ENCODE assay signal across 21 mouse cellular contexts in the genomic region with DNA sequence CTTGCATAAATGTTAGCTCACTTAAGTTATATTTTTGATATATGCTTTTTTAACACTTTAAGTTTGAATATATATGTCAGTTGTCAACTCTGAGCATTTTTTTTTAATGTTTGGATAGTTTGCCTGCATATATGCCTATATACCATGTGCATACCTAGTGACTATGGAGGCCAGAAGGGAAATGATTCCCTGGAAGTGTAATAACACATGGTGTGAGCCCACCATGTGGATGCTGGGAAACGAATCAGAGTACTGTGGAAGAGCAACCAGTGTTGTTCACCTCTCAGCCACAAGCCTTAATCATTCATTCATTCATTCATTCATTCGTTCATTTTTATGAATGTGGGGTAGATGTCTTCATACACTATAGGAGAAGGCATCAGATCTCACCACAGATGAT. TPM values are rescaled to one million over a fixed set of nuclear protein-coding genes. Genes with fewer than 3 reads are reported as not detected.
DNase-seq lines count a peak whose midpoint lies in the region; ATAC-seq lines count a peak whose summit lies in the region.
"Had no signal": no experiment of that assay in that cellular context is flagged by ENCODE, and none has a peak within 500 bp of the region (broad histone marks: within the 10 kb centered on the region; RNA-seq: fewer than 3 reads in every experiment).

No protein-coding gene starts in this region.

- no peak for ATAC-seq in midbrain, embryonic 11.5 days (ENCODE audit: low FRiP score)
- ATAC-seq in midbrain, embryonic 16.5 days = no peak
- peak; percentile 61; the same call in 1 of the 2 replicates for ATAC-seq in midbrain, embryonic 15.5 days (replicated peaks)
- ATAC-seq in midbrain, embryonic 14.5 days (ENCODE audit: low FRiP score, low TSS enrichment) = no peak
- ATAC-seq: forebrain, embryonic 14.5 days; forebrain, embryonic 16.5 days had no signal

- WGBS in midbrain, embryonic 11.5 days = 87% methylated on average over 2 of the region's 2 CpGs
- 91% methylated on average over 2 of the region's 2 CpGs for WGBS in midbrain, embryonic 16.5 days
- WGBS in midbrain, embryonic 15.5 days = 89% methylated on average over 2 of the region's 2 CpGs
- 92% methylated on average over 2 of the region's 2 CpGs for WGBS in midbrain, embryonic 14.5 days

- H3K9ac ChIP-seq in midbrain, embryonic 11.5 days (ENCODE audit: low read length) = no peak overlapping the region
- H3K9ac ChIP-seq in midbrain, embryonic 16.5 days (ENCODE audit: low read depth, low read length) = no peak overlapping the region
- no peak overlapping the region for H3K9ac ChIP-seq in midbrain, embryonic 15.5 days
- H3K9ac ChIP-seq in midbrain, embryonic 14.5 days (replicated peaks; ENCODE audit: low read length) = no peak overlapping the region
- H3K9ac ChIP-seq: embryonic facial prominence, embryonic 13.5 days; embryonic facial prominence, embryonic 15.5 days; forebrain, embryonic 12.5 days had no signal

- no peak overlapping the region for H3K4me3 ChIP-seq in midbrain, embryonic 11.5 days (ENCODE audit: low read depth, low read length)
- no peak overlapping the region for H3K4me3 ChIP-seq in midbrain, embryonic 16.5 days (ENCODE audit: low read depth, low read length)
- H3K4me3 ChIP-seq in midbrain, embryonic 15.5 days = no peak overlapping the region
- no peak overlapping the region for H3K4me3 ChIP-seq in midbrain, embryonic 14.5 days (replicated peaks; ENCODE audit: low read depth, low read length)
- H3K4me3 ChIP-seq: embryonic facial prominence, embryonic 13.5 days; embryonic facial prominence, embryonic 15.5 days; erythroblast, embryonic 14.5 days; forebrain, embryonic 10.5 days; forebrain, embryonic 12.5 days had no signal

- no peaks in the 10 kb centered on the region for H3K36me3 ChIP-seq in midbrain, embryonic 11.5 days (ENCODE audit: control insufficient read depth, insufficient read depth, low read length)
- H3K36me3 ChIP-seq in midbrain, embryonic 16.5 days (ENCODE audit: control insufficient read depth, insufficient read depth, low read length) = no peaks in the 10 kb centered on the region
- H3K36me3 ChIP-seq in midbrain, embryonic 15.5 days (replicated peaks) = no peaks in the 10 kb centered on the region
- H3K36me3 ChIP-seq in midbrain, embryonic 14.5 days (ENCODE audit: control insufficient read depth, insufficient read depth, low read length) = peaks cover 6% of the 10 kb centered on the region; the same call in 1 of the 2 replicates
- H3K36me3 ChIP-seq: embryonic facial prominence, embryonic 15.5 days had no signal

- peak; percentile 33 for DNase-seq in midbrain, embryonic 11.5 days (ENCODE audit: low spot score, missing footprints)
- DNase-seq in midbrain, embryonic 14.5 days = no peak
- DNase-seq: adrenal gland, adult 2 months; adrenal gland, postnatal 10 days; adrenal gland, postnatal 25 days; cerebellum, adult 11 months; cerebellum, adult 18-20 months; cerebellum, adult 8-10 months; cerebellum, adult 9-11 months; cerebellum, postnatal 14 days; cerebellum, postnatal 36 days; embryo, embryonic 11 days had no signal

- H3K9me3 ChIP-seq in midbrain, embryonic 11.5 days (ENCODE audit: control insufficient read depth, low read length) = no peaks in the 10 kb centered on the region
- H3K9me3 ChIP-seq in midbrain, embryonic 16.5 days (replicated peaks; ENCODE audit: control insufficient read depth, low read length, poor library complexity, severe bottlenecking) = no peaks in the 10 kb centered on the region
- no peaks in the 10 kb centered on the region for H3K9me3 ChIP-seq in midbrain, embryonic 15.5 days
- no peaks in the 10 kb centered on the region for H3K9me3 ChIP-seq in midbrain, embryonic 14.5 days (ENCODE audit: control insufficient read depth, low read length)
- H3K9me3 ChIP-seq: embryonic facial prominence, embryonic 13.5 days; embryonic facial prominence, embryonic 15.5 days; forebrain, embryonic 10.5 days; forebrain, embryonic 12.5 days had no signal

- no peaks in the 10 kb centered on the region for H3K27me3 ChIP-seq in midbrain, embryonic 11.5 days (ENCODE audit: control insufficient read depth, insufficient read depth, low read length)
- no peaks in the 10 kb centered on the region for H3K27me3 ChIP-seq in midbrain, embryonic 16.5 days (ENCODE audit: control insufficient read depth, insufficient read depth, low read depth, low read length)
- no peaks in the 10 kb centered on the region for H3K27me3 ChIP-seq in midbrain, embryonic 15.5 days (replicated peaks)
- no peaks in the 10 kb centered on the region for H3K27me3 ChIP-seq in midbrain, embryonic 14.5 days (ENCODE audit: control insufficient read depth, insufficient read depth, low read length)
- H3K27me3 ChIP-seq: embryonic facial prominence, embryonic 13.5 days; embryonic facial prominence, embryonic 15.5 days; forebrain, embryonic 12.5 days had no signal

- H3K4me1 ChIP-seq in midbrain, embryonic 11.5 days (ENCODE audit: control insufficient read depth, insufficient read depth, low read length) = no peaks in the 10 kb centered on the region
- no peaks in the 10 kb centered on the region for H3K4me1 ChIP-seq in midbrain, embryonic 16.5 days (ENCODE audit: control insufficient read depth, insufficient read depth, low read length)
- H3K4me1 ChIP-seq in midbrain, embryonic 15.5 days = no peaks in the 10 kb centered on the region
- no peaks in the 10 kb centered on the region for H3K4me1 ChIP-seq in midbrain, embryonic 14.5 days (ENCODE audit: control insufficient read depth, insufficient read depth, low read length)
- H3K4me1 ChIP-seq: embryonic facial prominence, embryonic 13.5 days; embryonic facial prominence, embryonic 15.5 days; forebrain, embryonic 10.5 days; forebrain, embryonic 12.5 days had no signal

- no peak overlapping the region for H3K4me2 ChIP-seq in midbrain, embryonic 11.5 days
- no peak overlapping the region for H3K4me2 ChIP-seq in midbrain, embryonic 16.5 days (ENCODE audit: low read length)
- no peak overlapping the region for H3K4me2 ChIP-seq in midbrain, embryonic 15.5 days
- H3K4me2 ChIP-seq in midbrain, embryonic 14.5 days (ENCODE audit: low read length) = no peak overlapping the region
- H3K4me2 ChIP-seq: embryonic facial prominence, embryonic 13.5 days; embryonic facial prominence, embryonic 15.5 days; forebrain, embryonic 12.5 days had no signal

- H3K27ac ChIP-seq in midbrain, embryonic 11.5 days (ENCODE audit: low read depth, low read length) = no peak overlapping the region
- no peak overlapping the region for H3K27ac ChIP-seq in midbrain, embryonic 16.5 days (ENCODE audit: low read length)
- H3K27ac ChIP-seq in midbrain, embryonic 15.5 days = no peak overlapping the region
- H3K27ac ChIP-seq in midbrain, embryonic 14.5 days (replicated peaks; ENCODE audit: low read depth, low read length) = no peak overlapping the region
- H3K27ac ChIP-seq: embryonic facial prominence, embryonic 13.5 days; embryonic facial prominence, embryonic 15.5 days; forebrain, embryonic 10.5 days; forebrain, embryonic 12.5 days had no signal

RNA-seq across cellular contexts. Expression of a gene that starts 26.9 kb away (rescaled TPM):
- 52.8 and 52.9 TPM in 2 replicates for polyA plus RNA-seq in midbrain, embryonic 11.5 days (2014; fragmentation: Nextera tagmentation; extraction: Ambion mirVana)
- 70.1 and 80.5 TPM in 2 replicates for polyA plus RNA-seq in midbrain, embryonic 16.5 days (2015; fragmentation: Nextera tagmentation; extraction: Ambion mirVana)
- 81.4 and 88.8 TPM in 2 replicates for polyA plus RNA-seq in midbrain, embryonic 15.5 days (2015; fragmentation: Nextera tagmentation; extraction: Ambion mirVana)
- 72.2 and 73.3 TPM in 2 replicates for polyA plus RNA-seq in midbrain, embryonic 14.5 days (2014; fragmentation: Nextera tagmentation; extraction: Ambion mirVana)
